Mouse (Mus musculus): ENCODE measurements around the gene Depdc1b.

GRCm38 (mm10) chr13:108297350-108298093 lies 18.6 kb upstream of the Depdc1b start:
- TF ChIP-seq CTCF (IDR thresholded peaks at IDR 0.05; ENCODE audit: extremely low read depth, insufficient read depth, insufficient read length, insufficient replicate concordance) (no peak), POLR2A (IDR thresholded peaks at IDR 0.05; ENCODE audit: low read depth, low read length) (peak; percentile 31; the same call in 1 of the 2 replicates)

All from spleen, adult 2 months (tissue).